Mouse (Mus musculus) heart, postnatal 4 days (tissue): ENCODE measurements around the gene Pias1. TPM values are rescaled to one million over a fixed set of nuclear protein-coding genes. Genes with fewer than 3 reads are reported as not detected.
"Not testable (repeated sequence)": the region's sequence is repeated elsewhere in the genome, so short reads cannot be mapped to it uniquely, and the experiment has no call there.

Experiments used
- DNase-seq: peaks from one replicate; pipeline ENCODE4 v3.0.0; 2021
- total RNA-seq, 2 experiments: library from RNA; stranded (reverse); gene quantifications; 2 replicates each; pipeline ENCODE4 v1.2.3; 2021

Gene Pias1
- total RNA-seq, 2 experiments from 2014 or later = 26.3 to 30.5 TPM

GRCm38 (mm10) chr9:62940966-62941365, 46.8 kb downstream of the Pias1 start:
- DNase-seq = no peak

- peak; percentile 14 for DNase-seq
These were observed 51.9 kb downstream of the Pias1 start for GRCm38 (mm10) chr9:62935854-62936253.

DNA sequence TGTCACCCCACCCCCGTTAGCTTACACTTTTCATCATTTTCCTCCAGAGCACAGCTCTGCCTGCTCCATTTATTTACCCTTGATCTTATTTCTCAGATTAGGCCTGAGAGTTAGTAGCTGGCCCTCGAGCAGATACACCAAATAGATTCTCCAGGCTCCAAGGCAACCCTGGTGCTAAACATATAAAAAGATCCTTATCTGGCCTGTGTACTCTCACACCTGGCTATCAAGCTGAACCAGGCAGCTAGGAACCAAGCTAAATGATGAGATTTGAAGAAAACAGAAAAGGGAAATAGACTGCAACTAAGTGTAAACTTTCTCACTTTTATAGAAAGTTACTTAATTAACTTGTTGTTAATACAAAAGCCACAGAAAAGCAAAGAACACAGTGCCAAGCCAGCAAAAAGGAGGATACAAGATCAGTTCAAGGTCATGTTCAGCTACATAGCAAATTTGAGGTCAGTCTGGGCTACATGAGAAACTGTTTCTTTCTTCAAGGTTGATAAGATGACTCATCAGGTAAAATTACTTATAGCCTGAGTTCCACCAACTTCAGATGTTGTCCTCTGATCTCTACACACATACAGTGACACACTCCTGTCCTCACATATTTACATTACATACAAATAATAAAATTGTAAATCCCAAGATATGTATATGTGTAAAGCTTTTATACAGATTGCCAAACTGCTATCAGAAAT, 52.9 kb downstream of the Pias1 start:
- DNase-seq = no peak

- DNase-seq = no peak
These were observed 55.0 kb downstream of the Pias1 start for GRCm38 (mm10) chr9:62932575-62933339.

DNA sequence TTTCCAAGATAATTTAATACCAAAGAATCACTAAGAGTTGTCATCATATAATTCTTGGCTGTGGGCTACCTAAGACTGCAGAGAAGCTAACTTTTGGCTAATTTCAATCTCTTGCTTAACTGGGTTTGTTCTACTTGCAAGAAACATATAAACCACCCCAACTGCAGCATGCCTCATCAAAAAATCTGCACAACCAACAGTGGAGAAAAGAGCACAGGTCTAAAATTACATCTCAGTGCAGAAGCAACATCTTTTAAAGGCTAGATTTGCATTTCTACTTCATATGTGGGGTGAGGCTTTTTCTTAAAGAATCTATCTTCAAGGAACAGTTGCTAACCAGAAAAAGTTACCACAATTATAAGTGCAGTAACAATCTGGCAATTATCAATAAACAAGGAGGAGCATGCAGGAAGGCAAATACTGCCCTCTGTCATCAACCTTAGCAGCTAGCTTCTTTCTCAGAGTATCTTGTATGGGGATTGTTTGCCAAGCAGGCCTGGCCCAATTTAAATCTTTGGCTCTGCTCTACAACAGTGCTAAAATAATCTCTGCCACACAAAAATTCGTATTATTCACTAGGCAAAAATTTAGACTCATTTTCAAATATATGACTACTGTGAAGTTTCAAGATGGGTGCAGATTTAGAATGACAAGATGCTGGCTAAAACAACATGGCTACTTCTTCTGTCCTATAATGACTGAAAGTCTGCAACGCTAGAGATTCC, 62.7 kb downstream of the Pias1 start:
- no peak for DNase-seq

DNA sequence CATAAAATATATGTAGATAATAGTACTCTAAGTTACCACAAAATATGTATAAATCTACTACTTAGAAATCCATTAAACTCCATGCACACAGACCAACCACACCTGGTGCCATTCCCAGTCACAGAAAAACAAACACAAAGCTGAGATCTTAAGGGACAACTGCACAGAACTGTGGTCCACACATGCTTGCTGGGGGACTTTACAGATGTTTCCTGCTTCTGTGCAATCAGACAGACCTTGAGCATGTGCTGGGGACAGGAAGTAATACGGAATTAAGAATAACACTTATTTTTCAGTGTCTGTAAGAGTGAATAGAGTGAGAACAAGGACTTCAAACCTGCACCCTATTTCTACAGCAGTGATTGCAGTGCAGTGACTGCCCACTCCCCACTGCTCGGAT, 66.8 kb downstream of the Pias1 start:
- no peak for DNase-seq

GRCm38 (mm10) chr9:62917059-62917458, 70.7 kb downstream of the Pias1 start:
- no peak for DNase-seq

GRCm38 (mm10) chr9:62913390-62914069, 74.2 kb downstream of the Pias1 start:
- DNase-seq = no peak

- DNase-seq = no peak
These were observed 82.7 kb downstream of the Pias1 start for GRCm38 (mm10) chr9:62905039-62905438.

GRCm38 (mm10) chr9:62903841-62904240, 83.9 kb downstream of the Pias1 start:
- DNase-seq = no peak

GRCm38 (mm10) chr9:62901736-62902135, 86.0 kb downstream of the Pias1 start:
- DNase-seq = no peak

- DNase-seq = peak; percentile 67
These were observed 93.2 kb downstream of the Pias1 start for GRCm38 (mm10) chr9:62894486-62894885.

DNA sequence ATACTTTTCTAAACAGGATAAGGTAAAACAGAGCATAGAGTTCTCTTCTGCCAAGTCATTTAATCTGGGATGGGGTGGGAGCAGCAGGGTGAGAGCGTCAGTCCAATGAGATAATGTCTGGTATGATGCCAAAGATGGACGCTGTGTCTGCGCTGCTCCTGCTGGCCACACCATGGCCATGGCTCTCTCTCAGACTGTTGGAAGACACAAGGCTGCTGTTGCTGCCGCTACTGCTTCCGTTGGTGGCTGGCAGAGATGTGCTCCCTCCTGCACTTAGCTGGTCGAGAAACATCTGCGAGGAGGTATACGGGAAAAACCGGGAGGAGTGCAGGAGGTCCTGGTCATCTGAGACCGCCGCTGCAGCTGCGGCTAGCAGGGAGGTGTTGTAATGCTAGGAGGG, 105.9 kb downstream of the Pias1 start:
- peak; percentile 66 for DNase-seq

- DNase-seq = no peak
These were observed 109.9 kb downstream of the Pias1 start for GRCm38 (mm10) chr9:62877825-62878224.

- no peak for DNase-seq
These were observed 110.6 kb downstream of the Pias1 start for GRCm38 (mm10) chr9:62876966-62877616.

GRCm38 (mm10) chr9:62870728-62871127, 117.0 kb downstream of the Pias1 start:
- no peak for DNase-seq

- not testable (repeated sequence) for DNase-seq
These were observed 118.5 kb downstream of the Pias1 start for GRCm38 (mm10) chr9:62869236-62869635.

DNA sequence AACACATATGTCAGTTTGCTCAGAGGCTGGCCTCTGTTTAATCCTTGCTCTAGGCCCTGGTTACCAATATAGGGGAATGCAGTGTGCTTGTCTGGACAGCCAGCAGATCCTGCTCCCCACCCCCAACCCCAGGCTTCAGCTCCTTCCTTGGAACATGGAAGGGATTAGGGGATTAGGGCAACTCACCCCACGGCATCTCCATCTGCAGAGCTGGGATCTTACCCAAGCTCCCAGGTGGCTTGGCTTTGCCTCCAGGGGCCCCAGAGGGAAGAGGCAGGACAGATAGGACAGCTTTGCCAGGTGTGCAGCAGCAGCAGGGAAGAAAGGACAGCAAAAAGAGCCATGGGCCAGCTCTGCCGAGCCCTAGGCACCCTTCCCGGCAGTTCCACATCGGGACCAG, 126.9 kb downstream of the Pias1 start:
- no peak for DNase-seq

DNA sequence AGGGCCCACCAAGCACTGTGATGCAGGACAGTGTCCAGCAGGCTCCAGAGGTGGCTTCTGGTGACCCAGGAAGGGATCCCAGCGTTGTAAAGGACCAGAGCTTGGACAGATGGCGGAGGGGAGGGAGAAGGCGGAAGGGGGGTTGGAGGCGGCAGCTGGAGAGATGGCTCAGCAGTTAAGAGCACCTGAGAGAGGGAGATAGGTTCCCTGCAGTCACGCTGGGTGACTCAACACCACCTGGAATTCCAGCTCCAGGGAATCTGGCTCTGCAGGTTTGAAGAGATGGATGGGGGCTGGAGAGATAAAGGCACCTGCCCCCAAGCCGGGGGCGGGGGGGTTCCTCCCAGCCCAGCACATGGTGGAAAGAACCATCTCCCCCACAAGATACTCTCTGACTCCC, 127.6 kb downstream of the Pias1 start:
- DNase-seq = not testable (repeated sequence)

DNA sequence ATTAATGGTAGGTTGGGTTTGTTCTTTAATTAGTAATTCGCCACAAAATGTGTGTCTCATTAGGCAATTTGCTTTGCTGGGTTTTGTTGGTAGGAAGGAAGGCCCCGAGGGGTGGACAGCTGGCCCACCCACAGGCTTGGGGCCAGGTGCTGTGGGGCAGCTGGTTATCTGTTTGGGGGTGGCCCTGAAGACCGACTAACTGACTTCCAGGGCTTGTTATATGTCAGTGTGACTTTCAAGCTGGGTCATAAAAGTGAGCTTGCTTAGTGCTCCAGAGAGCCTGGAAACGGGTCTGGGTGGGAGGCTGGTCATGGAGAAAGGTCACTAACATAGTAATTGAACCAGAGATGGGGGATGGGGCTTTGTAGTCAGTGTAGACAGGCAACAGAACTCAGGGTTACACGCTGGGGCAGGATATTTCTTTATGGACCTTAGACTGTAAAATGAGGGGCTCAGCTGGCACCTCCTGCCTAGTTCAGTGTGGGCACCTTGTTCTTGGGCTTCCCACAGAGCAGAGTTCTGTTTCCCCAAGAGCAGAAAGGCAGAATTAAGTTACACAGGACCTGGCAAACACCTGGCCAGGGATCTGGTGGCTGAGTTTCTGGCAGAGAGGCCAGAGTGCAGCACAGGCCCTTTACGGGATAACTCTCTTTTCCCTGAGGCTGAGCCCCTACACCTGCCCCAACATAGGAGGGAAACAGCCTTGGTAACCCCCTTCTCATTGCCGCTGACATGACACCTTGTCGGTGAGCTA, 129.3 kb downstream of the Pias1 start:
- no peak for DNase-seq

DNA sequence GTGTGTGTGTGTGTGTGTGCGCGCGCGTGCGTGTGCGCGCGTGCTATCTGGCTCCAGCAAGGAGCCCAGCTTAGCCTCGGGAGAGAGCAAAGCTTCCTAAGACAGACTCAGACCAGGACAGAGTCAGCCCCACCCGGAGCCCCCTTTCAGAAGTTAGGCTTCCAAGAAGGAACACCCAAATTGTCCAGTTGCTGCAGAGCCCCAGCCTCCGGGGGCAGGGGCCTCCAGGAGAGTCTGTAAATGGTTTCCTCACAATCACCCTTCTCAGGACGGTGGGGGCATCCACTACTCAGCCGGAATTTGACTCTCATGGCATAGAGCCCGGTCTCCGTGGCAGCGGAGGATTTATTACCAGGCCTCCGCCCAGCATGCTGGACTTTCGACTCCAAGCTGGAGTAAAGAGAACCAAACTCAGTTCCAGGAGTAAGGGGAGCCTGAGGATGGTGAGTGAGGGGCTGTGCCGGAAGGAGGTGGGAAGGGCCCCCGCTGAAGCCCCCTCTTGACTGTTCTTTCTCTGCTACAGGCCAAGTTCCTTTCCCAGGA, 129.9 kb downstream of the Pias1 start, which contains the start of gene Calml4:
Calml4 (plus strand) TSS at position 362 of the 543 bp plus-strand sequence.
- peak; percentile 83 for DNase-seq
